Mouse (Mus musculus): ENCODE data around the gene Arhgap22.

Gene Arhgap22

GRCm38 (mm10) chr14:33282447-33282846 lies 68.6 kb downstream of the Arhgap22 start:
- no peak for DNase-seq (ENCODE audit: low spot score)

GRCm38 (mm10) chr14:33287920-33288319 lies 74.1 kb downstream of the Arhgap22 start:
- no peak for DNase-seq (ENCODE audit: low spot score)

GRCm38 (mm10) chr14:33290038-33290437 lies 76.2 kb downstream of the Arhgap22 start:
- DNase-seq (ENCODE audit: low spot score) = no peak

GRCm38 (mm10) chr14:33294488-33294887 lies 80.7 kb downstream of the Arhgap22 start:
- no peak for DNase-seq (ENCODE audit: low spot score)

- no peak for DNase-seq (ENCODE audit: low spot score)
These were observed 83.0 kb downstream of the Arhgap22 start for GRCm38 (mm10) chr14:33296698-33297341.

GRCm38 (mm10) chr14:33300591-33300990 lies 86.8 kb downstream of the Arhgap22 start:
- no peak for DNase-seq (ENCODE audit: low spot score)

GRCm38 (mm10) chr14:33303348-33303819 lies 89.6 kb downstream of the Arhgap22 start:
- no peak for DNase-seq (ENCODE audit: low spot score)

GRCm38 (mm10) chr14:33305645-33306281 lies 91.9 kb downstream of the Arhgap22 start:
- no peak for DNase-seq (ENCODE audit: low spot score)

GRCm38 (mm10) chr14:33310719-33311118 lies 96.9 kb downstream of the Arhgap22 start:
- DNase-seq (ENCODE audit: low spot score) = no peak

GRCm38 (mm10) chr14:33312309-33312708 lies 98.5 kb downstream of the Arhgap22 start:
- DNase-seq (ENCODE audit: low spot score) = no peak

- no peak for DNase-seq (ENCODE audit: low spot score)
These were observed 99.8 kb downstream of the Arhgap22 start for GRCm38 (mm10) chr14:33313624-33314023.

- DNase-seq (ENCODE audit: low spot score) = no peak
These were observed 100.3 kb downstream of the Arhgap22 start for GRCm38 (mm10) chr14:33314160-33314559.

- no peak for DNase-seq (ENCODE audit: low spot score)
These were observed 101.3 kb downstream of the Arhgap22 start for GRCm38 (mm10) chr14:33315111-33315510.

GRCm38 (mm10) chr14:33315771-33316170 lies 101.9 kb downstream of the Arhgap22 start:
- DNase-seq (ENCODE audit: low spot score) = no peak

GRCm38 (mm10) chr14:33317946-33318345 lies 104.1 kb downstream of the Arhgap22 start:
- DNase-seq (ENCODE audit: low spot score) = no peak

GRCm38 (mm10) chr14:33319541-33320521 lies 106.0 kb downstream of the Arhgap22 start:
- peak; percentile 42 for DNase-seq (ENCODE audit: low spot score)

GRCm38 (mm10) chr14:33320856-33321255 lies 107.0 kb downstream of the Arhgap22 start:
- no peak for DNase-seq (ENCODE audit: low spot score)

- no peak for DNase-seq (ENCODE audit: low spot score)
These were observed 108.8 kb downstream of the Arhgap22 start for GRCm38 (mm10) chr14:33322661-33323088.

- DNase-seq (ENCODE audit: low spot score) = no peak
These were observed 110.7 kb downstream of the Arhgap22 start for GRCm38 (mm10) chr14:33324556-33324955.

- DNase-seq (ENCODE audit: low spot score) = no peak
These were observed 114.5 kb downstream of the Arhgap22 start for GRCm38 (mm10) chr14:33328369-33328768.

GRCm38 (mm10) chr14:33329297-33329805 lies 115.5 kb downstream of the Arhgap22 start:
- no peak for DNase-seq (ENCODE audit: low spot score)

GRCm38 (mm10) chr14:33330986-33331385 lies 117.2 kb downstream of the Arhgap22 start:
- DNase-seq (ENCODE audit: low spot score) = no peak

Data from urinary bladder, postnatal 10 days (tissue).